Mouse (Mus musculus) heart, postnatal 14 days (tissue): ENCODE results near the gene Gins3. TPM values are rescaled to one million over a fixed set of nuclear protein-coding genes. Genes with fewer than 3 reads are reported as not detected.
A peak's percentile ranks its signal among the peaks of the same experiment; 100 is the strongest.
"Not testable (repeated sequence)": the region's sequence is repeated elsewhere in the genome, so short reads cannot be mapped to it uniquely, and the experiment has no call there.

Source experiments
- DNase-seq, 2 experiments: peaks; one replicate each; pipeline ENCODE4 v3.0.0; 2021 to 2022
- intact Hi-C: fragments of 180-260 bp; cut with DNase I; formaldehyde crosslinking; loops from one replicate; pipeline ENCODE4 v1.15.1; 2025
- long read RNA-seq, 2 experiments: library from polyadenylated mRNA; stranded (forward); transcript quantifications; one replicate each; pipeline ENCODE4 v2.0.0; 2021
- total RNA-seq, 2 experiments: library from RNA; stranded (reverse); gene quantifications; 2 replicates each; pipeline ENCODE4 v1.2.3; 2021

Gene Gins3
- total RNA-seq = 1 to 10 TPM; 1.2 to 1.6 TPM
- long read RNA-seq, experiment 1, partial matches to known transcripts = 0 of 2 reads
- long read RNA-seq, experiment 1, other reads (novel, unspliced or antisense) = 0 of 2 reads
- long read RNA-seq, experiment 2, partial matches to known transcripts = 0 of 4 reads
- long read RNA-seq, experiment 2, other reads (novel, unspliced or antisense) = 0 of 4 reads

DNA sequence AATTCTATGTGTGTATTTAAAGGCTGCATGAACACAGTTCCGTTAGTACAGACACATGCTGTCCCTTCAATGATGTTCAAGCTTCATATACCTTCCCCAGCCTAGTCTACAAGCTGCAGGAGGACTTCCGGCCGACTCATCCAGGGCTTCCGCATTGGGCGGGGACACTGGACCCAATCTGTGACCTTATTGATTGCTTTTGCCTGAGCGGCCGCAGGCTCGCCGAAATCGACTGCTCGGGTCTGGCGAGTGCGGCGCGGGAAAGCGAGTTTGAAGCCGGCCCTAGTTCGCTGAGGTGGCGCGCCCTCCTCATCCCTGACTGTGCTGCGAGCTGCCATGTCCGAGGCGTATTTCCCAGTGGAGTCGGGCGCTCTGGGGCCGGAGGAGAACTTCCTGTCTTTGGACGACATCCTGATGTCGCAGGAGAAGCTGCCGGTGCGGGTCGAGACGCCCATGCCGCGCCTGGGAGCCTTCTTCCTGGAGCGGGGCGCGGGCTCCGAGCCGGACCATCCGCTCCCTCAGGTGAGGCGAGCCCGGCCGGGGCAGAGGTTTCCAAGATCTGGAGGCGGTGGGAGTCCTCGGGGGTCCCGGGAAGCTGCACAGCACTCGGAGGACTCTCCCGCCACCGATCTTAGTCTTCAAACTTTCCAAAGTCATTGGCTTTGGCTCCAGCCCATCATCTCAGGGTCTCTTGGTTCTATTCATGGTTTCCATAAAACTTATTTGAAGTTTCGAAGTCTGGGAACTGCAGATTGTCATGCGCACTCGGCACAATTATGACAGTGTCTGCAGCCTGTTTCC is at the start of gene Gins3:
TSS of gene Gins3 (plus strand) at position 192 of the 801 bp plus-strand sequence.
- intact Hi-C loops = no loop called here
- DNase-seq = peak; percentile 91 to 94

DNA sequence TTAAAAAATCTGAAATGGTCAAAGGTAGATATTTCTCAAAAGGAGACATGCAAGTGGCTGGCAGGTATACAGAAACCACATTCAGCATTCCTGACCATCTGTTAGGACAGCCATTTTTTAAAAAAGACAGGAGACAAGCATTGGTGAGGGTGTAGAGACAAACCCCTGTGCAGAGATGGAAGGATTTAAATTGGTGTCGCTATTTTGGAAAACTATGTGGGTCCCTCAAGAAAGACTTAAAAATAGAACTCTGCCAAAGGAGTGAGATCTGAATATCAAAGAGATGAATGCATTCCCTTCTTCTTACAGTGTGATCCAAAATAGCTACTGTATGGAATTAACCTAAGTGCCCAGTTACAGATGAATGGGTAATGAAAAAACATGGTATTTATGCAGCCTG is 45.9 kb upstream of the Gins3 start:
- intact Hi-C loops = no loop called here
- no peak for DNase-seq

- intact Hi-C loops = no loop called here
- DNase-seq = no peak
These were observed 44.0 kb upstream of the Gins3 start for GRCm38 (mm10) chr8:95589282-95589681.

DNA sequence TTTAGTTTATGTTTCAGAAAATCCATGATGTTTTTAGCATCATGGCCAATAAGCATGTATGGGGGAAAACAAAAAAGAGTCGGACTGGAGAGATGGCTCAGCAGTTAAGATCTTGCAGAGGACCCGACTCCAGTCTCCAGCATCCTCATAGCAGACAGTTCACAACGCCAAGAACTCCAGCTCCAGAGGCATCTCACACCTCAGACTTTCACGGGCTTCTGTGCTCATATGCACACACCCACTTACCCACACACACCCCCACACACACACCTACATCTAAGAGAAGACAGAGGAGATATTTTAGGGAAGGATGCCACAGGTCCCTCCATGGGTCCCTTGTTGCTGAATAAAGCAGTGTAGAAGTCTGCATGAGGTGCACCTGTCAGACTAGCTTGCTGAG is 42.7 kb upstream of the Gins3 start:
- intact Hi-C loops = no loop called here
- DNase-seq = no peak

GRCm38 (mm10) chr8:95592131-95592780 is 41.0 kb upstream of the Gins3 start:
- no peak for DNase-seq
- intact Hi-C loops = no loop called here

GRCm38 (mm10) chr8:95593439-95594393 is 39.5 kb upstream of the Gins3 start:
- intact Hi-C loops = no loop called here
- DNase-seq = no peak

- no peak for DNase-seq
- intact Hi-C loops = no loop called here
These were observed 38.1 kb upstream of the Gins3 start for GRCm38 (mm10) chr8:95595131-95595530.

GRCm38 (mm10) chr8:95596841-95597241 is 36.4 kb upstream of the Gins3 start:
- peak in 1 of 2 experiments; percentile 41 for DNase-seq
- intact Hi-C loops = no loop called here

- peak; percentile 43 to 74 for DNase-seq
- intact Hi-C loops = loop anchor here (2.0 to 5.0 kb wide), 3 partner anchors 231 to 317 kb away; no protein-coding TSS in a partner anchor
These were observed 33.4 kb upstream of the Gins3 start for GRCm38 (mm10) chr8:95599861-95600260.

- DNase-seq = no peak
- intact Hi-C loops = loop anchor here (2.0 to 5.0 kb wide), 3 partner anchors 229 to 316 kb away; no protein-coding TSS in a partner anchor
These were observed 31.9 kb upstream of the Gins3 start for GRCm38 (mm10) chr8:95601306-95601705.

GRCm38 (mm10) chr8:95602168-95602567 is 31.1 kb upstream of the Gins3 start:
- intact Hi-C loops = loop anchor here (5.0 kb wide), 2 partner anchors 255 to 315 kb away; no protein-coding TSS in a partner anchor
- DNase-seq = no peak

DNA sequence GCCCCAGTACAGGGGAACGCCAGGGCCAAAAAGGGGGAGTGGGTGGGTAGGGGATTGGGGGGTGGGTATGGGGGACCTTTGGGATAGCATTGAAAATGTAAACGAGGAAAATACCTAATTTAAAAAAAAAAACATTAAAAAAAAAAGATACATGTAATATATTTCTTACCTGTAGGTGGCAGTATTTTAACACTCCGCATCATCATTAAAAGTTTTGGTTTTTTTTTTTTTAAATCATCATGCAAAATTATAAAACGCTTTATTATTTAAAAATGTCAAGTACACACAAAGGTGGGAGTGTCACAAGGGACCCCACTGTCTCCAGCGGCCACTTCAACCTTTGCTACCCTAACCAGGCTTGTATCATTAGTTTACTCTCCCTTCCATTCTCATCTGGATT is 26.7 kb upstream of the Gins3 start:
- DNase-seq, intact Hi-C loops: not testable (repeated sequence)

DNA sequence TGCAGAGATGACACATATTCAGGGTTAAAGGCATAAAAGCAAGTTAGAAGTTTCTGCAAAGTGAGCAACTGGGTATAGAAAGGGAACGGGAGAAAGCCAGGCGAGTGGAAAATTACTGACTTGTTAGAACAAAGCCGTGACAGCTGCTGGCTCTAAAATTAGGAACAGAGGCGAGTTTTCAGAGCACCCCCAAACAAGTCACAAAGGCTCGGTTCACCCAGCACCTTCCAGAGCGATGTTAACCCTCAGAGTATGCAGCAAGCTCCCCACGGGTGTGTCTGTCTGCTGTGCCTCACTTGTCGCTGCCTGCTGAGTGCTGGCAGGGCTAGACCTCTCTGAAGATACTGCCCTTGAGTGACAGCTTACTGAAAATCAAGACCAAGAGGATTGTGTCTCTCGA is 26.0 kb upstream of the Gins3 start:
- intact Hi-C loops = no loop called here
- no peak for DNase-seq

DNA sequence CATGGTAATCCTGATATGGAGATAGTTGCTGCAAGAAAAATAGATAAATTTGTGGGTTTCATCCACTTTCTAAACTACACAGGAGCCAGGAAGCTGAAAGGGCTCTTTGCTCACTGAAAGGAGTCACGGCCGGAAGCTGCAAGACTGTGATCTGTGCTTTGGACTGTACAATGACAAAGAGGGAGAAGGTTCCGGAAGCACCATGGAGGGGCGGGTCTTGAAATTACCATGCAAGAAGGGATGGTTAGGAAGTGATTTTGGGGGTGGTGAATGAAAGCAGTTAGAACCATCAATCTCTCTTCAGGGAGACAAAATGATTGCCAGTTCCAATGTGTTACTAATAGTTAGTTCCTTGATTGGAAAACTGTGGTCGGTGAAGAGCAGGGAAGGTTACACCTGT is 23.8 kb upstream of the Gins3 start:
- intact Hi-C loops = no loop called here
- no peak for DNase-seq

DNA sequence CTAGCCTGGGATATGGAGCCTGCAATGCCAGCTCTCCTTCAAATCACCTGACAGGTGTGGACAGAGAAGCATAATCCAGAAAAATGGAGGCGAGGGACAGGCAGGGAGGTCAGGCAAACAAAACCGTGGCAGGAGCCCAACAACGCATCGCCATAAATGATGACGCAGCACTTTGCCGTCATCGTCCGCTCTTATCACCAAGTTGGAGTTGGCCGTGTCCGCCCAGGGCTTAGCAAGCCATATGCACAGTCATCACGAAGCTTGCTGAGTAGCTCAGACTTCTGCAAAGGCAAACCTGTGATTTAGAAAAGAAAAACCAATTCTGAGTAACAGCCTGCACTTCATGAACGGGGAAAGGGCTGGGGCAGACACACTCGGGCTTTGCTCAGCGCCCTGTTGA is 22.5 kb upstream of the Gins3 start:
- intact Hi-C loops = no loop called here
- peak in 1 of 2 experiments; percentile 26 for DNase-seq

- DNase-seq = no peak
- intact Hi-C loops = no loop called here
These were observed 21.5 kb upstream of the Gins3 start for GRCm38 (mm10) chr8:95611769-95612168.

GRCm38 (mm10) chr8:95616383-95616782 is 16.9 kb upstream of the Gins3 start:
- intact Hi-C loops = no loop called here
- no peak for DNase-seq

DNA sequence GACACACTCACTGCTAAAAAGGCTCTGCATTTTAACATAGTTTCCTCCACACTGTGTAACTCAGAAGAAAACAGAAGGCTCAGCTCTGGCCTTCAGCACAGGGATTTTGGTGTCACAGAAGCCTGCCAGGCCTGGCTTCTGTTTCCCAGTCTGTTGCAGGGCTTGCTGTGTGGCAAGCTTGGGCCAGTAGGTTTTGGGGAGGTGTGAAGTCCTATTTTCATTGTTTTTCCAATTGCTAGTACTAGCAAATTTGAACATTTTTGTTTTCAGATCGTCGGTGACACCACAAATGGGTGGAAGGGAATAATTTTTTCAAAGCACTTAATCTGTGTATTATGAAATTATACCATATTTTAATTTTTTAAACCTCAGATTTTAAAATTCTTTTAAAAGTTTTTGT is 13.2 kb upstream of the Gins3 start:
- intact Hi-C loops = no loop called here
- DNase-seq = no peak

GRCm38 (mm10) chr8:95624833-95625232 is 8.4 kb upstream of the Gins3 start:
- intact Hi-C loops = no loop called here
- DNase-seq = no peak

DNA sequence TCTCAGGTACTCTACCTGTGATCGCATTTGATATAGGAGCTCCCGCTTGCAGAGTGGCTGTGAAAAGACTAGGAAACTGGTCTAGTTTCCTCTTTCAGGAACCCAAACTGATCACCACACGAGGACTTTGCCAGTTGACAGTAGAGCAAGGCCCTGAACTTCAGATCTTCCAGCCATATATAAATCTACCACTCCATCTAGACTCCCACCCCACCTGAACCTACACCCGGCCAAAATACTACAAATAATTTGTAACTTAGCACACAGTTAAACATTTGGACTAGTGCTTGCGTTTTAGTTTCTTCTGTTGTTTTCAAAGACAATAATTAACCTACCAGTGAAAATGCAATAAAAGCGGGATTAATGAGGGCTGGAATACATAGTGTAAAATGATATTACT is 413 bp upstream of the Gins3 start:
- DNase-seq = no peak
- intact Hi-C loops = no loop called here

DNA sequence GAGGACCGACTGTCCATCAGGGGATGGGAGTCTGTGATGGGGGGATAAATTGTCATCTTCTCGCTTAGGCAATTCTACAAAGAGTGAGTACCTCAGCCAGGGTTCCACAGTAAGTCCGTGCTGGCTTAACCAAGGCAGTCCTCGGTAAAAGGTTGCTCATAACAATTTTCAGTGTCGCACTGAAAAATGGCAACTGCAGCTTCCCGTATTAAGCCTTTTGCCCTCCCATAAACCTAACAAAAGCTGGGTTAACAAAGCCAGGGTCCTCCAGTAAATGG is 749 bp downstream of the Gins3 start:
- DNase-seq = no peak
- intact Hi-C loops = no loop called here
